Comparison of ENCODE assay signal across 18 mouse cellular contexts in the genomic region with DNA sequence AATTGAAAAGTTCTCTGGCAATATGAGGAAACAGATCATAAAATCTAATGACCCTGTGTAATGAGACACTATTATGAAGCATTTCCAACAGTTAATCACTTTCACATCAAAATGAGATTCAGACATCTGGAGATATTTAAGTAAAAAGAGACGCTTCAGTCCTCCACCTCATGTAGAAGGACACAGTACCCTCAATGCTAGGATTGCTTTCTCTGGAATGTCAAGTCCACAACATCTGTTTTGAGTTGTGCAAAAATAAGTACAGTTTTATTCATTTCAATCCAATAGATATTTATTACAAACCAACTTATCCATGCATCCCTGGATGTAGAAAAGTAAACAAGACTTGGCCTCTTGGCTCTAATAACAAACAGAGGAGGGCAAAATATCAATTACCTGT.
"Had no signal": no experiment of that assay in that cellular context is flagged by ENCODE, and none has a peak within 500 bp of the region (broad histone marks: within the 10 kb centered on the region; RNA-seq: fewer than 3 reads in every experiment).

No protein-coding gene starts in this region.

- DNase-seq: kidney, adult 2 months; kidney, postnatal 36 days; layer of hippocampus, postnatal 36 days; liver; lung, adult 18-20 months; lung, postnatal 10 days; lung, postnatal 36 days; midbrain, embryonic 14.5 days; thymus, adult 18-20 months; thymus, postnatal 4 days had no signal

- H3K27ac ChIP-seq: kidney, postnatal 0 days; left cerebral cortex, adult 2 months; limb, embryonic 12.5 days; liver, embryonic 12.5 days; liver, embryonic 15.5 days; lung, embryonic 15.5 days had no signal

- H3K4me3 ChIP-seq: left cerebral cortex, adult 2 months; limb, embryonic 12.5 days; liver, embryonic 12.5 days; liver, embryonic 15.5 days; lung, embryonic 15.5 days; megakaryocyte, embryonic 14.5 days had no signal

- ATAC-seq: liver, embryonic 12.5 days had no signal

- H3K4me1 ChIP-seq: liver, embryonic 12.5 days; liver, embryonic 15.5 days; lung, embryonic 15.5 days had no signal

- H3K9ac ChIP-seq: limb, embryonic 12.5 days; liver, embryonic 12.5 days; liver, embryonic 15.5 days; lung, embryonic 15.5 days had no signal

- H3K9me3 ChIP-seq: limb, embryonic 12.5 days; liver, embryonic 12.5 days; liver, embryonic 15.5 days; lung, embryonic 15.5 days; megakaryocyte, embryonic 14.5 days had no signal

- H3K36me3 ChIP-seq: limb, embryonic 12.5 days; liver, embryonic 12.5 days; liver, embryonic 15.5 days; lung, embryonic 15.5 days had no signal

- H3K27me3 ChIP-seq: limb, embryonic 12.5 days; liver, embryonic 12.5 days; liver, embryonic 15.5 days; lung, embryonic 15.5 days; megakaryocyte, embryonic 14.5 days had no signal

- H3K4me2 ChIP-seq: limb, embryonic 12.5 days; liver, embryonic 12.5 days; liver, embryonic 15.5 days; lung, embryonic 15.5 days; midbrain, embryonic 11.5 days had no signal
